Mouse (Mus musculus): ENCODE measurements at regions not wholly inside any gene's neighbourhood (a gene's known extent, or its start where the extent isn't known, plus 50 kb on each side); places are given as distances from the start of the nearest gene placed in this dataset.
A peak's percentile ranks its signal among the peaks of the same experiment; 100 is the strongest.
"Not testable (repeated sequence)": the region's sequence is repeated elsewhere in the genome, so short reads cannot be mapped to it uniquely, and the experiment has no call there.

DNA sequence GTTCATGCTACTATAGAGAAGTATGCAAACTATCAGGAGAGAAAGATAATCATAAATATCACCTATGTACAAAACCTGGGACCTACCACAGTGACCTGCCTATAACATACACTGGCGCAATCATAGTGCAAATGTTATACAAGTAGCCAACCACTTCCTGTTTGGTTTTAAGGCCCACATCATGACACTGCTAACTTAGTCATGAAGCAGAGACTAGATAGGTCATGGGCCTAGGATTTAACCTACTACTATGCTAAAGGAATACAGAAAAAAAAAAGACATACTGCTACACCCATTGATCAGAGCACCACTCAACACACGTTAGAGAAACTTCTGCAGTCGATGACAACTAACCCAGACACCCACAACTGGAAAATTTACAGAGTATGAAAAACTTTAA, 498.6 kb upstream of the Acvr2a start:
- peak in 1 of 2 experiments; percentile 27; a peak in 1 of 4 replicates for ATAC-seq (replicated peaks in 1 of 2; ENCODE audit: insufficient read depth in 1 of 2, low FRiP score in 2 of 2, low TSS enrichment in 1 of 2, low read depth in 1 of 2, poor library complexity in 2 of 2, severe bottlenecking in 2 of 2)

- ATAC-seq (replicated peaks in 1 of 2; ENCODE audit: insufficient read depth in 1 of 2, low FRiP score in 2 of 2, low TSS enrichment in 1 of 2, low read depth in 1 of 2, poor library complexity in 2 of 2, severe bottlenecking in 2 of 2): no peak
Measured at GRCm38 (mm10) chr2:48316180-48316889, 497.6 kb upstream of the Acvr2a start.

- no peak for ATAC-seq (replicated peaks in 1 of 2; ENCODE audit: insufficient read depth in 1 of 2, low FRiP score in 2 of 2, low TSS enrichment in 1 of 2, low read depth in 1 of 2, poor library complexity in 2 of 2, severe bottlenecking in 2 of 2)
Measured at GRCm38 (mm10) chr2:48317821-48318220, 496.1 kb upstream of the Acvr2a start.

DNA sequence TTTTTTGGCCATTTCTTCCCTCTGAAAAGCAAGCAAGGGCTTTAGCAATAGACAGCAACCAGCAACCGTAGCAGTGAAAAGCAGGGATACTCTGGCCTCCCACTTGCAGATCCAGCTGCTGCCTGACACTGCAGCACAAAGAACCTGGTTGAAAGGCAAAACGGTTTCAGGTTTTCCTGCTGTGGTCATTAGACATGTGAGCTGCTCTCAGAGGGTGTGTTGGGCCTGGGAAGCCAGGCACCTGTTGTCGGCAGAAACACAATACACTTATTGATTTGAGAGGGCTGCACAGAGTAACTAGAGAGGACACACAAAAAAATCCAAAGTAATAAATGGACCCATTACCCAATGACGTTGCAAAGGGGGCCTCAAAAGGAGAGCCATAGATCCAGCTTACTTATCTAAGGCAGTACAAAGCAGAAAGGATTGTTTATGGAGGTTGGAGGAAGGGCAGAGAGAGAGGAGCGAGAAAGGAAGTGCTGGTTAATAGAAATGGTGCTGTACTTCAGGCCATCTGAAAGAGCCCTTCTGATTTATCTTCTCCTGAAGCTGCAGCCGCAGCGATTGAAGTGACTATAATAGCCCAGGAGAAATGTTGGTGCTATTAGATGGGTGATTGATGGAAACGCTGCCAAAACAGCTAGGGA, 495.4 kb upstream of the Acvr2a start:
- ATAC-seq (replicated peaks in 1 of 2; ENCODE audit: insufficient read depth in 1 of 2, low FRiP score in 2 of 2, low TSS enrichment in 1 of 2, low read depth in 1 of 2, poor library complexity in 2 of 2, severe bottlenecking in 2 of 2): no peak

DNA sequence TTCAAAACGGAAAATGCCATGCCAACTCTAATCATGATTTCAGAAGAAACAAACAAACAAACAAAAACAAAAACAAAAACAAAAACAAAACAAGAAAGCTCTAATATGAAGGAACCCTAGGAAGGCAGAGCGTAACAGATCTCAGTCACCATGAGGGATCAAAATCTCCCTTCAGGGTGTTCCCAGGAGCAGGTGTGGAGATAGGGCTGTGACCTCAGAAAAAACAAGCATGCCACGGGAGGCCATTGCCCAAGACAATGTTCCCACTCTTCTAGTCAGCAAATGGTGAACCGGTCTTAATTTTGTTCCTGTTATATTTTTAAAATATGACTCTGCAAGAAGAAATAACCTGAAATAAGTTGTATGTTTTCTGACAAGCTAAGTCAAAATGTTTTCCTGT, 492.4 kb upstream of the Acvr2a start:
- ATAC-seq (replicated peaks in 1 of 2; ENCODE audit: insufficient read depth in 1 of 2, low FRiP score in 2 of 2, low TSS enrichment in 1 of 2, low read depth in 1 of 2, poor library complexity in 2 of 2, severe bottlenecking in 2 of 2): no peak

DNA sequence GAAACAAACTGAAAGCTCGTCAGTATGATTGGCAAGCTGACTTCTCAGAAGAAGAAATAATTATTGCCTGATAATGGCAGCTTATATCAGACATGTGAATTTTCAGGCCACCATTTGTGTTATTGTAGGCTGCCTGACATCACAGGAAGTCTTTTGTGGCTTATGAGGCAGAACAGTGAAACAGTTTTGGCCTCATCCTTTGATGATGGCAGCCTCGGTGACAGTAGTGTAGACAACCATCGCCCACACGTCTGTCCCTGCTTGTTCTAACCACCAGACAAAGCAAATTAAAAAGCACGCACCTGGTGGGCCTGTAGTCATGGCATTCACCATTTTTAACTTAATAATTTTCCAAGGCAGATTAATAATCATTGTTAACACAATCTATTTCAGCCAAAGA, 491.6 kb upstream of the Acvr2a start:
- ATAC-seq (replicated peaks in 1 of 2; ENCODE audit: insufficient read depth in 1 of 2, low FRiP score in 2 of 2, low TSS enrichment in 1 of 2, low read depth in 1 of 2, poor library complexity in 2 of 2, severe bottlenecking in 2 of 2): no peak

GRCm38 (mm10) chr2:48328204-48328603, 485.7 kb upstream of the Acvr2a start:
- ATAC-seq (replicated peaks in 1 of 2; ENCODE audit: insufficient read depth in 1 of 2, low FRiP score in 2 of 2, low TSS enrichment in 1 of 2, low read depth in 1 of 2, poor library complexity in 2 of 2, severe bottlenecking in 2 of 2): peak; percentile 46 to 70

- peak; percentile 87 to 91 for ATAC-seq (replicated peaks in 1 of 2; ENCODE audit: insufficient read depth in 1 of 2, low FRiP score in 2 of 2, low TSS enrichment in 1 of 2, low read depth in 1 of 2, poor library complexity in 2 of 2, severe bottlenecking in 2 of 2)
Measured at GRCm38 (mm10) chr2:48332783-48333182, 481.1 kb upstream of the Acvr2a start.

DNA sequence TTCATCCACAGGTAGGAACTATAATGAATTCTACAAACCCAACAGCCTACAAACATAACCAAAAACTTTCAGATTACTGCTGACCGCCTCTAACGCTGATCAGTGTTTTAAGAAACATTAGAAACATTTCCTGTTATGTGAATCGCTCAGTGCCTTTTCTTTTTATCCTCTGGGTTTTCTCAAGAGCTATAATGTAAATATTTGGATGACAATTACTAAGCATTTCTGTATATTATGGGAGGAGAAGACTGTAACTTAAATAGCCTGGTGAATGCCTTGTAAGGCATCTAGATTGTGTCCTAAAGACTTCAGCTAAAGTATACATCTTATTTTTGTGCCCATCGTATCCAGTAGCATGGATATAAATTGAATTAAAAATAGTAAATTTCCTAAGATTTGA, 465.9 kb upstream of the Acvr2a start:
- ATAC-seq (replicated peaks in 1 of 2; ENCODE audit: insufficient read depth in 1 of 2, low FRiP score in 2 of 2, low TSS enrichment in 1 of 2, low read depth in 1 of 2, poor library complexity in 2 of 2, severe bottlenecking in 2 of 2): no peak

- no peak; a peak in 1 of 4 replicates for ATAC-seq (replicated peaks in 1 of 2; ENCODE audit: insufficient read depth in 1 of 2, low FRiP score in 2 of 2, low TSS enrichment in 1 of 2, low read depth in 1 of 2, poor library complexity in 2 of 2, severe bottlenecking in 2 of 2)
Measured at GRCm38 (mm10) chr2:48349794-48350193, 464.1 kb upstream of the Acvr2a start.

GRCm38 (mm10) chr2:48350206-48350605, 463.7 kb upstream of the Acvr2a start:
- ATAC-seq (replicated peaks in 1 of 2; ENCODE audit: insufficient read depth in 1 of 2, low FRiP score in 2 of 2, low TSS enrichment in 1 of 2, low read depth in 1 of 2, poor library complexity in 2 of 2, severe bottlenecking in 2 of 2): no peak

- not testable (repeated sequence) for ATAC-seq (replicated peaks in 1 of 2; ENCODE audit: insufficient read depth in 1 of 2, low FRiP score in 2 of 2, low TSS enrichment in 1 of 2, low read depth in 1 of 2, poor library complexity in 2 of 2, severe bottlenecking in 2 of 2)
Measured at GRCm38 (mm10) chr2:48371572-48371971, 442.3 kb upstream of the Acvr2a start.

- ATAC-seq (replicated peaks in 1 of 2; ENCODE audit: insufficient read depth in 1 of 2, low FRiP score in 2 of 2, low TSS enrichment in 1 of 2, low read depth in 1 of 2, poor library complexity in 2 of 2, severe bottlenecking in 2 of 2): no peak
Measured at GRCm38 (mm10) chr2:48373086-48373485, 440.8 kb upstream of the Acvr2a start.

DNA sequence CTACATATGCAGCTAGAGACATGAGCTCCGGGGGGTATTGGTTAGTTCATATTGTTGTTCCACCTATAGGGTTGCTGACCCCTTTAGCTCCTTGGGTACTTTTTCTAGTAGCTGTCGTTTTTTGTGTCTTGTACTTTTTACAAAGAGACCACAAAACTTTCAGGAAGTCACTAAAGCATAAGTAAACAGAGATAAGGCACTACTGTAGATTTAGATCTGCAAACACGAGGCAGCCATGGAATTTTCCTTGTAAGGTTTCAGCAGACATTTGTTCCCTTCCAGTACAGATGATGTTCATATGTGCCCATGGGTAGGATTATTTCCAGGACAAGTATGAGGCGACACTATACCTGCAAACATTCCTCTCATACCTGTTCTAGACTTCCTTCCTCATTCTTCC, 439.6 kb upstream of the Acvr2a start:
- ATAC-seq (replicated peaks in 1 of 2; ENCODE audit: insufficient read depth in 1 of 2, low FRiP score in 2 of 2, low TSS enrichment in 1 of 2, low read depth in 1 of 2, poor library complexity in 2 of 2, severe bottlenecking in 2 of 2): peak; percentile 82 to 89

DNA sequence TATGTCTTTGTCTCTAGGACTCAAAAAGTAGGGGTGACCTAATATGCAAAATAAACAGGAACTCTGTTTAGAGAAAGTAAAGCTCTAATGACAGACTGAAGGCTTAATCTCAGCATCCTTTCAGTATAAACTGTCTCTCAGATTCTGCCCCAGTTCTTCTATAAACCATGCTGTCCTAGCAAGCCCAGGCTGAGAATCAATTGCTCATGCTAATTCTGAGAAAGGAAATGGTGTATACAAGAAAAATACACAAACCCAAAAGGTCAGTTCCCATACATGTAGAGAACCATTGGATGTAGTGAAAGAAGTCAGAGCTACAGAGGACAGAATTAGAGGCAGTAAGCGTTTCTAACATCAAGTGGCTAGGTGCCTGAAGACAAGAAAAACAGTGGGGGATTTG, 435.7 kb upstream of the Acvr2a start:
- no peak for ATAC-seq (replicated peaks in 1 of 2; ENCODE audit: insufficient read depth in 1 of 2, low FRiP score in 2 of 2, low TSS enrichment in 1 of 2, low read depth in 1 of 2, poor library complexity in 2 of 2, severe bottlenecking in 2 of 2)

DNA sequence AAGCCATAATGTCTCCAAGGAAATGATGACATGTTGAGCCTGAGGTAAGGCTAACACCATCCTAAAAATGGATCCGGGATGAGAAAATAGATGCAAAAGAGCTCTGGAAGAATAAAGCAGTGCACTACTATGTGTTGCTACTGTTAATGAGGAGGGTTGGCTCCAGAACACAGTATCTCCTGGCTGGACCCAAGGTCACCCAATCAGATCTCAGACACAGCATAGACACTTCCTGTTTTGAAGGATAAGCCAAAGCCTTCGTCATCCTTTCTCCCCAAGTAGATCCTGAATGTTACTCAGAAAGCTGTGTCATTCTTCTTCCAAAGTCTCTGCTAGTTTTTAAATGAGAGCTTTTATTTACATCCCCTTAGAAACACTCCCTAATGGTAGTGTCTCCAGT, 435.2 kb upstream of the Acvr2a start:
- ATAC-seq (replicated peaks in 1 of 2; ENCODE audit: insufficient read depth in 1 of 2, low FRiP score in 2 of 2, low TSS enrichment in 1 of 2, low read depth in 1 of 2, poor library complexity in 2 of 2, severe bottlenecking in 2 of 2): no peak

DNA sequence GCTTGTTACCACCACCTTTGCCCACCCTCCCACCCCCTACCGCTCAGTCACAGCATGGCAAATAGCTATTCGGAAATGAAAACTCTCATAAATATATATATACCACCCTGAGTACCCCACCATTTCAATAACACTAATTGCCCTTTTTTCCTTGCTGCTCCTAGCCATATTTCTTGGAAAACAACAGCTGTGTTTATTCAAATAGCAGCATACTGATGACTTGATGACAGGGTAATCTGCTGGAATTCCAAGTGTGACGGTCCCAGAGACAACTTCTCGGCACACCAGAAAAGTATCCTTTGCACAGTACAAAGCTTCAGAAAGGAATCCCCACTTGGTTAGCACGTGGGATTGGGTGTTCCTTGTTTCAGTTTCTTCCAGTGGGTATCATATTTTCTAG, 433.8 kb upstream of the Acvr2a start:
- ATAC-seq (replicated peaks in 1 of 2; ENCODE audit: insufficient read depth in 1 of 2, low FRiP score in 2 of 2, low TSS enrichment in 1 of 2, low read depth in 1 of 2, poor library complexity in 2 of 2, severe bottlenecking in 2 of 2): no peak

GRCm38 (mm10) chr2:48380786-48381185, 433.1 kb upstream of the Acvr2a start:
- ATAC-seq (replicated peaks in 1 of 2; ENCODE audit: insufficient read depth in 1 of 2, low FRiP score in 2 of 2, low TSS enrichment in 1 of 2, low read depth in 1 of 2, poor library complexity in 2 of 2, severe bottlenecking in 2 of 2): no peak

GRCm38 (mm10) chr2:48381481-48382075, 432.3 kb upstream of the Acvr2a start:
- ATAC-seq (replicated peaks in 1 of 2; ENCODE audit: insufficient read depth in 1 of 2, low FRiP score in 2 of 2, low TSS enrichment in 1 of 2, low read depth in 1 of 2, poor library complexity in 2 of 2, severe bottlenecking in 2 of 2): peak; percentile 42 to 51; a peak in 2 of 4 replicates

Data from hematopoietic stem cell, adult 5-6 weeks (primary cell).